Mouse (Mus musculus) E14TG2a.4 (cell line): Measurements from ENCODE around the gene Togaram1.

Experiments
- CTCF ChIP-seq: conservative IDR thresholded peaks from 2 replicates; pipeline ENCODE4 v1.5.1; 2014; ENCODE audit warnings: low read length
- NANOG ChIP-seq: IDR thresholded peaks from 2 replicates; pipeline ENCODE4 v1.6.1; 2014; ENCODE audit warnings: borderline replicate concordance, low read length, mixed read lengths
- POU5F1 ChIP-seq: IDR thresholded peaks from 2 replicates; pipeline ENCODE4 v1.6.1; 2014; ENCODE audit warnings: low read length, borderline replicate concordance

DNA sequence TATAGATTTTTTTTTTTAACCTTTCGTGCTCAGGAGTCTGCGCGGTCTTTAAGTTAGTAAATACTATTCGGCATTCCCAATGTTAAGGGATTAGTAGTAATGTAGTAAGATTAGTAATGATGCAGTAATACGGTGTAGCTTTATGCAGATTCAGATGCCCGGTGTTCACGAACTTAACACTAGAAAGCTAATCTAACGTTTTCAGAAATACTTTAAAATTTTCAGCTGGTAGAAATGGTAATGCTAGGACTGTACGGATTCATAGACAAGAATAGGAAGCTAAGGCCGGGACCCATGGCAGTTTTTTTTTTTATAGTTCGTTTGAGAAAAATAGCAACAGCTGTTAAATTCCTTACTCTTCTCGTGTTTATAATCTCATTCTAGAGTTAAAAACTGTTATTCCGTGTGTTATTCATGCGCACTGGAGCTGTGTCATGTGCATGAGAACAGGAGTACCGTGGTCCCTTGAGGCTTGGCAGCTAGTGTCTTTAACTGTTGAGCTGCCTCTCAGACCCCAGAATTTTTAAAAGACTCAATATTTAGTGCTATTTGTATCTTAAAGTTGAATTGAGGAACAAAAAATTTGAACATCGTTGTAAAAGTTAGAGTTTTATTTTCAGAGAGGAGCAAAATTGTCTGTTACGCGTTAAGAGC lies 71.4 kb downstream of the Togaram1 start:
- no peak for TF ChIP-seq CTCF
- peak; percentile 76 for TF ChIP-seq POU5F1
- TF ChIP-seq NANOG = no peak
